Mouse (Mus musculus): ENCODE data around the gene Aurka.

The Aurka gene

GRCm38 (mm10) chr2:172343751-172344150, 26.6 kb downstream of the Aurka start:
- in situ Hi-C loops (cut with MboI; ENCODE audit: unreplicated experiment in 2 of 2) = loop anchor here (10.0 to 25.0 kb wide), 5 partner anchors 469 to 1831 kb away; partner anchors contain the start of genes Stx16 (in 2 of the 2) and Rab22a (in 1 of the 2)

DNA sequence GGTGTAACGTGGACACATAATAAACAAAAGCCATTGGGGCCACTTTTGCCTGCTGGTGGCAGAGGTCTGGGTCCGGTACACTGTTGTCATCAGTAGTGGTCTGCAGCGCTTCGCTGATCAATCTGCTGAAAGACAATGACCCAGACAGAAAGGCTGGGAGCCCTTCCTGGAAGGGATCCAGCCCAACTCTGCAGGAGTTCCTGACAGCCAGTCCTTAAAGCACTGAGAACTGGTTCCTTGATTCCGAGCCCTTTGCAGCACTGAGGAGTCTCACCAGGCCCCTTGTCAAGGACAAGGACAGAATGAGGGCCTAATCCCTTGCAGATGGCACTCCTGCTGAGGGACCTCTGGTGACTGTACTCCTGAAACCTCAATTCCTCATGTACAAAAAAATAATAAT, 28.7 kb downstream of the Aurka start:
- in situ Hi-C loops (cut with MboI; ENCODE audit: unreplicated experiment in 2 of 2) = loop anchor here (10.0 to 25.0 kb wide), 5 partner anchors 471 to 1829 kb away; partner anchors contain the start of genes Stx16 (in 2 of the 2) and Rab22a (in 1 of the 2)

DNA sequence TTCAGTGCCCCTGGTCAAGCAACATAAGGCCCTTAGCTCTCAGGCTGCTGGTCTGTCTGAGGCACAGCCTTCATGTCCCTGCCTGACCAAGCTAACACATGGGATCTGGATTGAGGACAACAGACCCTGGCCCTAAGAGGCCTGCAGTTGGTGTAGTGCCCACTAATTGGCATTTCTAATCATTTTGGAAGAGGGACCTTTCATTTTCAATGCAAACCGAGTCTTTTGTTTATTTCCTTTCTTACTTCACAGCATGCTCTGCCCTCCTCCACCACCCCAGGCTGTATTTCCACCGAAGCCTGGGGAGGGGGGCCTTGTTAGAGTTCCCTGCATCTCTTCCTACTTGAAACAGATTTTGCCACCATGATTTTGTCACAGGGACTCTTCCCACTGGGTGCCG, 29.4 kb downstream of the Aurka start:
- in situ Hi-C loops (cut with MboI; ENCODE audit: unreplicated experiment in 2 of 2) = loop anchor here (10.0 to 25.0 kb wide), 5 partner anchors 471 to 1829 kb away; partner anchors contain the start of genes Stx16 (in 2 of the 2) and Rab22a (in 1 of the 2)

DNA sequence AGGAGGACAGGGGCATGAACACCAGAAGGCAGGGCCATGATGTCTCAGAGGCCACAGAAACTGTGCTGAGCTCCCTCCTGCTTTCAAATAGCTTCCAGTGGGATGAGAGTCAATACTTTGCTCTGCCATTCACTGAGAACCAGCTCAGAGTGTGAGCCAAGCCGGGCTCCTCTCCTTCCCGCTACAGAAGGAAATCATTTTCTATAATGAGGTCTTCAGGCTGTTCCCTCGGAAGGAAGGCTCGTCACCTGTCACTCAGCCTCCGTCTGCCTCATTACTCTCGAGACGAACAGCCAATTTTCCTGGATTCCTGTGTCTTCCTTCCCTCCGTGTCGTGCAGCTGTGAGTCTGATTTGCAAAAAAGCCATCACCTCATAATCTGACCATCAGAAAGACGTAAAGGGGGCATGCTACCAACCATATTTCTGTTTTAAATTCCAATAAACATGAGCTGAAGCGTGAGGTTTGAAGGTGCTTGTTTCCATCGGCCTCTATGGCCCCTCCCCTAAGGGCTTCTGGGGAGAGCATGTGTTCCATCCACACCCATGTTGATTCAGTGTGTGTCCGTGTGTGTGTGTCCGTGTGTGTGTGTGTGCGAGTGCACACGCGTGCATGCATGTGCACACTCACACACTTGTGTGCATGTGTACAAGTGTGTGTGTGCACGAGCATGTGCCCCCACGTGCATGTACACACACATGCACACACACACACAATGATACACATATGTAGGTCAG, 32.0 kb downstream of the Aurka start:
- in situ Hi-C loops (cut with MboI; ENCODE audit: unreplicated experiment in 2 of 2) = loop anchor here (25.0 kb wide), 4 partner anchors 474 to 1826 kb away; partner anchors contain the start of genes Stx16 (in 2 of the 2) and Rab22a (in 1 of the 2)

DNA sequence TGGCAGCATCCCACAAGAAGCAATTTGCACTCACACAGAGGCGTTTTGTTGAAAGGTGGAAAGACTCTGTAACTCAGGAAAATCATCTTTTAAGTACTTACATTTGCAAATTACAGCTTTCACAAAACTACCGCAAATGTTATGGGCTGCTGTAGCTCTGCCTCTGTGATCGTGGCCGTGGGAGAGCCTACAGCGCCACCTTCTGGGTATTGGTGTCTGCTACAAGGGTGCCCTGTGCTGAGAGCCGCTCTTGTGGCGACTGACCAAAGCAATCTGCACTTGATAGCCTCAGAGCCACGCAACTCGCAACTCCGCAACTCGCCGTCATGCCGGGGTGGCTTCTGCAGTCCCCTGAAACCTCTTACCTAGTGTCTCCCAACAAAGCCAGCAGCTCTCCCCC, 41.2 kb downstream of the Aurka start:
- in situ Hi-C loops (cut with MboI; ENCODE audit: unreplicated experiment in 2 of 2) = loop anchor here (25.0 kb wide), 4 partner anchors 483 to 1817 kb away; partner anchors contain the start of genes Stx16 (in 2 of the 2) and Rab22a (in 1 of the 2)

- in situ Hi-C loops (cut with MboI; ENCODE audit: unreplicated experiment in 2 of 2) = loop anchor here (25.0 kb wide), 4 partner anchors 484 to 1816 kb away; partner anchors contain the start of genes Stx16 (in 2 of the 2) and Rab22a (in 1 of the 2)
Measured at GRCm38 (mm10) chr2:172328248-172328647, 42.1 kb downstream of the Aurka start.

GRCm38 (mm10) chr2:172320878-172321277, 49.5 kb downstream of the Aurka start:
- in situ Hi-C loops (cut with MboI; ENCODE audit: unreplicated experiment in 2 of 2) = no loop called here

DNA sequence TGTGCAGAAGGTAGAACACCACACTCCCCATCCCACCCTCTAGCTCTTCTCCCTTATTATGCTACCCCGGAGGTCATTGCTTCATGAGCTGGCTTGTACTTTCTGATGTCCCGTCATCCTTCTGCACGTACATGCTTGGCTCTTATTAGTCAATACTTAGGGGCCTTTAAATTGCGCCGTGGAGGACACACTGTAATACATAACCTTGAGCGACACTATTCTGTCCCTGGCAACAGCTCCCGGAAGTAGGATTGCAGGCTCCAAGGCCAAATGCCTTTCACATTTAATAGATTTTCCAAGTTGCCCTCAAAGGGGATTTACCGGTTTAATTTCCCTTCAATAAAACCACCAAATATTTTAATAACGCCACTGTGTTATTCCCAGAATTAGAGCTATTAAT, 58.6 kb downstream of the Aurka start:
- in situ Hi-C loops (cut with MboI; ENCODE audit: unreplicated experiment in 2 of 2) = no loop called here

GRCm38 (mm10) chr2:172306544-172306943, 63.8 kb downstream of the Aurka start:
- in situ Hi-C loops (cut with MboI; ENCODE audit: unreplicated experiment in 2 of 2) = no loop called here
